Mouse (Mus musculus) liver, postnatal 0 days (tissue): ENCODE results near the gene Ect2.

Source experiments
- CTCF ChIP-seq: sonication (generic); IDR thresholded peaks from 2 replicates; pipeline ENCODE4 v1.5.1; 2016; ENCODE audit warnings: antibody characterized with exemption, low read depth
- EP300 ChIP-seq: IDR thresholded peaks from 2 replicates; pipeline ENCODE4 v1.6.1; 2016; ENCODE audit warnings: antibody characterized with exemption, low read depth, mild to moderate bottlenecking

GRCm38 (mm10) chr3:27182733-27183600 lies 29.3 kb upstream of the Ect2 start, which contains the start of gene Nceh1:
- TF ChIP-seq CTCF (peak; percentile 99), EP300 (no peak)
